8 mouse cellular contexts compared by ENCODE assay signal in genomic region chr10:80798150-80799006, GRCm38 (mm10). TPM values are rescaled to one million over a fixed set of nuclear protein-coding genes. Genes with fewer than 3 reads are reported as not detected.
A peak's percentile ranks its signal among the peaks of the same experiment; 100 is the strongest.
DNase-seq lines count a peak whose midpoint lies in the region; ATAC-seq and TF ChIP-seq lines count a peak whose summit lies in the region.

Gene Sf3a2 (plus strand): TSS chr10:80798198.
Gene Plekhj1 (minus strand): TSS chr10:80798626.

- no peaks in the 10 kb centered on the region for H3K27me3 ChIP-seq in embryonic facial prominence, embryonic 14.5 days (replicated peaks; ENCODE audit: control insufficient read depth, insufficient read depth, low read length)
- H3K27me3 ChIP-seq in heart, adult 2 months (ENCODE audit: control insufficient read depth, insufficient read depth, low read length), result no peaks in the 10 kb centered on the region
- no peaks in the 10 kb centered on the region for H3K27me3 ChIP-seq in limb, embryonic 13.5 days
- no peaks in the 10 kb centered on the region for H3K27me3 ChIP-seq in midbrain, embryonic 16.5 days (ENCODE audit: control insufficient read depth, insufficient read depth, low read depth, low read length)

- peak; percentile 95 for DNase-seq in 3T3-L1 (ENCODE audit: low read depth, low spot score)
- DNase-seq in adrenal gland, postnatal 4 days (ENCODE audit: low spot score in 2 of 2), result peak; percentile 84 to 87
- peak; percentile 99 for DNase-seq in embryonic facial prominence, embryonic 14.5 days (ENCODE audit: low spot score)
- peak; percentile 96 to 98 for DNase-seq in heart, adult 2 months
- peak; percentile 94 to 95 for DNase-seq in kidney, adult 8-10 months
- DNase-seq in spleen, postnatal 10 days (ENCODE audit: low spot score in 2 of 2), result peak; percentile 97 to 98

- H3K9me3 ChIP-seq in embryonic facial prominence, embryonic 14.5 days (ENCODE audit: control insufficient read depth, low read length), result no peaks in the 10 kb centered on the region
- H3K9me3 ChIP-seq in limb, embryonic 13.5 days, result no peaks in the 10 kb centered on the region
- H3K9me3 ChIP-seq in midbrain, embryonic 16.5 days (replicated peaks; ENCODE audit: control insufficient read depth, low read length, poor library complexity, severe bottlenecking), result no peaks in the 10 kb centered on the region

- peak; percentile 6; the same call in 1 of the 2 replicates for TF ChIP-seq CTCF in heart, adult 2 months (IDR thresholded peaks at IDR 0.05)

- intact Hi-C loops in heart, adult 2 months (cut with DNase I), result loop anchor here (2.0 kb wide), 1 partner anchor 28 kb away; the partner anchor contains the start of gene Oaz1

- WGBS in embryonic facial prominence, embryonic 14.5 days, result under 1% methylated on average over 43 of the region's 104 CpGs
- WGBS in heart, adult 2 months, result under 1% methylated on average over 103 of the region's 104 CpGs
- under 1% methylated on average over 104 of the region's 104 CpGs for WGBS in limb, embryonic 13.5 days
- WGBS in midbrain, embryonic 16.5 days, result under 1% methylated on average over 98 of the region's 104 CpGs

- no peak; the same call in 1 of the 2 replicates for TF ChIP-seq EP300 in heart, adult 2 months (IDR thresholded peaks at IDR 0.05; ENCODE audit: insufficient read depth, low read depth, low read length)

- H3K27ac ChIP-seq in embryonic facial prominence, embryonic 14.5 days (replicated peaks; ENCODE audit: low read depth, low read length), result peak within 1 kb of the TSS; percentile 96
- peak within 1 kb of the TSS; percentile 99 for H3K27ac ChIP-seq in heart, adult 2 months
- peak within 1 kb of the TSS; percentile 98 for H3K27ac ChIP-seq in limb, embryonic 13.5 days
- peak within 1 kb of the TSS; percentile 96 for H3K27ac ChIP-seq in midbrain, embryonic 16.5 days (ENCODE audit: low read length)

- peak; percentile 93 for TF ChIP-seq POLR2A in heart, adult 2 months (IDR thresholded peaks at IDR 0.05; ENCODE audit: insufficient read depth, low read depth, low read length)

- H3K4me3 ChIP-seq in embryonic facial prominence, embryonic 14.5 days (ENCODE audit: low read depth, low read length), result peak within 1 kb of the TSS; percentile 83
- peak within 1 kb of the TSS; percentile 100 for H3K4me3 ChIP-seq in heart, adult 2 months
- H3K4me3 ChIP-seq in limb, embryonic 13.5 days, result peak within 1 kb of the TSS; percentile 89
- H3K4me3 ChIP-seq in midbrain, embryonic 16.5 days (ENCODE audit: low read depth, low read length), result peak within 1 kb of the TSS; percentile 74

- H3K9ac ChIP-seq in embryonic facial prominence, embryonic 14.5 days (ENCODE audit: low read depth, low read length), result peak within 1 kb of the TSS; percentile 98
- peak within 1 kb of the TSS; percentile 97 for H3K9ac ChIP-seq in heart, adult 2 months (ENCODE audit: low read depth, low read length)
- peak within 1 kb of the TSS; percentile 99 for H3K9ac ChIP-seq in limb, embryonic 13.5 days
- H3K9ac ChIP-seq in midbrain, embryonic 16.5 days (ENCODE audit: low read depth, low read length), result peak within 1 kb of the TSS; percentile 96

- peaks cover 70% of the 10 kb centered on the region for H3K36me3 ChIP-seq in embryonic facial prominence, embryonic 14.5 days (ENCODE audit: control insufficient read depth, insufficient read depth, low read length)
- H3K36me3 ChIP-seq in heart, adult 2 months (ENCODE audit: control insufficient read depth, insufficient read depth, low read length), result no peaks in the 10 kb centered on the region
- H3K36me3 ChIP-seq in limb, embryonic 13.5 days, result peaks cover 68% of the 10 kb centered on the region
- peaks cover 17% of the 10 kb centered on the region for H3K36me3 ChIP-seq in midbrain, embryonic 16.5 days (ENCODE audit: control insufficient read depth, insufficient read depth, low read length)

- ATAC-seq in embryonic facial prominence, embryonic 14.5 days (ENCODE audit: low read depth), result peak; percentile 95
- peak; percentile 92 for ATAC-seq in limb, embryonic 13.5 days (ENCODE audit: low FRiP score, low read depth)
- peak; percentile 93 for ATAC-seq in midbrain, embryonic 16.5 days

- peak within 1 kb of the TSS; percentile 92 for H3K4me2 ChIP-seq in embryonic facial prominence, embryonic 14.5 days (ENCODE audit: low read depth, low read length)
- H3K4me2 ChIP-seq in limb, embryonic 13.5 days (replicated peaks), result peak within 1 kb of the TSS; percentile 92
- H3K4me2 ChIP-seq in midbrain, embryonic 16.5 days (ENCODE audit: low read length), result peak within 1 kb of the TSS; percentile 75

- peaks cover 16% of the 10 kb centered on the region for H3K4me1 ChIP-seq in embryonic facial prominence, embryonic 14.5 days (ENCODE audit: control insufficient read depth, insufficient read depth, low read length)
- peaks cover 9% of the 10 kb centered on the region for H3K4me1 ChIP-seq in heart, adult 2 months (ENCODE audit: control insufficient read depth, insufficient read depth, low read length)
- H3K4me1 ChIP-seq in limb, embryonic 13.5 days, result peaks cover 27% of the 10 kb centered on the region
- peaks cover 21% of the 10 kb centered on the region for H3K4me1 ChIP-seq in midbrain, embryonic 16.5 days (ENCODE audit: control insufficient read depth, insufficient read depth, low read length)

- peaks cover 6% of the 10 kb centered on the region for H3K79me2 ChIP-seq in heart, adult 2 months (replicated peaks; ENCODE audit: control insufficient read depth, insufficient read depth, low read length)

RNA-seq across cellular contexts. Expression of gene Sf3a2, which starts in this region (rescaled TPM):
- total RNA-seq in adrenal gland, postnatal 4 days (2021), result 10 to 100 TPM; 79.5 to 79.9 TPM
- polyA plus RNA-seq in embryonic facial prominence, embryonic 14.5 days (2014; fragmentation: Nextera tagmentation; extraction: Ambion mirVana), result 69.6 TPM in 2 replicates
- total RNA-seq in heart, adult 2 months (2021), result 10 to 100 TPM; 27.3 to 30.4 TPM
- 18.4 and 19.7 TPM in 2 replicates for polyA plus RNA-seq in heart, adult 2 months (2012; rRNA removed)
- 73.0 and 77.4 TPM in 2 replicates for polyA plus RNA-seq in limb, embryonic 13.5 days (2015; fragmentation: Nextera tagmentation; extraction: Ambion mirVana)
- 57.8 and 60.6 TPM in 2 replicates for polyA plus RNA-seq in midbrain, embryonic 16.5 days (2015; fragmentation: Nextera tagmentation; extraction: Ambion mirVana)

RNA-seq across cellular contexts. Expression of gene Plekhj1, which starts in this region (rescaled TPM):
- 100 to 1,000 TPM in 1 of 2 experiments, 10 to 100 TPM in 1; 93.7 to 105 TPM for total RNA-seq in adrenal gland, postnatal 4 days (2021)
- 102 and 111 TPM in 2 replicates for polyA plus RNA-seq in embryonic facial prominence, embryonic 14.5 days (2014; fragmentation: Nextera tagmentation; extraction: Ambion mirVana)
- 10 to 100 TPM; 29.7 to 33.0 TPM for total RNA-seq in heart, adult 2 months (2021)
- 28.9 and 33.2 TPM in 2 replicates for polyA plus RNA-seq in heart, adult 2 months (2012; rRNA removed)
- 127 and 128 TPM in 2 replicates for polyA plus RNA-seq in limb, embryonic 13.5 days (2015; fragmentation: Nextera tagmentation; extraction: Ambion mirVana)
- polyA plus RNA-seq in midbrain, embryonic 16.5 days (2015; fragmentation: Nextera tagmentation; extraction: Ambion mirVana), result 121 and 125 TPM in 2 replicates

Comparison
In these comparisons a context has a peak if more than half of its experiments do, and no peak if none do; other contexts are left out.
1. Peak in every context shown above with its lines: DNase-seq, ATAC-seq, H3K4me3 ChIP-seq and H3K27ac ChIP-seq.